Mouse (Mus musculus) thymus, postnatal 4 days (tissue): Measurements from ENCODE around the gene Pclo.
A peak's percentile ranks its signal among the peaks of the same experiment; 100 is the strongest.
"Not testable (repeated sequence)": the region's sequence is repeated elsewhere in the genome, so short reads cannot be mapped to it uniquely, and the experiment has no call there.

Experiments used
- DNase-seq: peaks from one replicate; pipeline ENCODE4 v3.0.0; 2021

Pclo gene

GRCm38 (mm10) chr5:14514631-14515523, at the start of gene Pclo:
Gene Pclo (plus strand): TSS chr5:14514918.
- peak; percentile 61 for DNase-seq

GRCm38 (mm10) chr5:14494431-14494830, 20.3 kb upstream of the Pclo start:
- not testable (repeated sequence) for DNase-seq

GRCm38 (mm10) chr5:14508522-14508921, 6.2 kb upstream of the Pclo start:
- DNase-seq = no peak

- DNase-seq = no peak
Observed at GRCm38 (mm10) chr5:14509621-14510020, 5.1 kb upstream of the Pclo start.

GRCm38 (mm10) chr5:14518131-14518832, 3.6 kb downstream of the Pclo start:
- DNase-seq = no peak

- no peak for DNase-seq
Observed at GRCm38 (mm10) chr5:14522006-14522405, 7.3 kb downstream of the Pclo start.

- no peak for DNase-seq
Observed at GRCm38 (mm10) chr5:14526038-14526437, 11.3 kb downstream of the Pclo start.

GRCm38 (mm10) chr5:14527796-14528195, 13.1 kb downstream of the Pclo start:
- no peak for DNase-seq

- DNase-seq = no peak
Observed at GRCm38 (mm10) chr5:14531906-14532305, 17.2 kb downstream of the Pclo start.

- DNase-seq = no peak
Observed at GRCm38 (mm10) chr5:14539346-14539745, 24.6 kb downstream of the Pclo start.

- no peak for DNase-seq
Observed at GRCm38 (mm10) chr5:14539961-14540627, 25.4 kb downstream of the Pclo start.

GRCm38 (mm10) chr5:14575626-14576025, 60.9 kb downstream of the Pclo start:
- no peak for DNase-seq

- no peak for DNase-seq
Observed at GRCm38 (mm10) chr5:14591479-14591878, 76.8 kb downstream of the Pclo start.

- no peak for DNase-seq
Observed at GRCm38 (mm10) chr5:14595426-14596013, 80.8 kb downstream of the Pclo start.

GRCm38 (mm10) chr5:14608318-14608717, 93.6 kb downstream of the Pclo start:
- no peak for DNase-seq

GRCm38 (mm10) chr5:14621146-14621545, 106.4 kb downstream of the Pclo start:
- DNase-seq = no peak

- no peak for DNase-seq
Observed at GRCm38 (mm10) chr5:14623360-14623759, 108.6 kb downstream of the Pclo start.

- no peak for DNase-seq
Observed at GRCm38 (mm10) chr5:14641260-14641659, 126.5 kb downstream of the Pclo start.

GRCm38 (mm10) chr5:14645856-14646255, 131.1 kb downstream of the Pclo start:
- no peak for DNase-seq

- no peak for DNase-seq
Observed at GRCm38 (mm10) chr5:14660637-14661036, 145.9 kb downstream of the Pclo start.

- no peak for DNase-seq
Observed at GRCm38 (mm10) chr5:14662180-14662579, 147.5 kb downstream of the Pclo start.

GRCm38 (mm10) chr5:14662603-14663002, 147.9 kb downstream of the Pclo start:
- DNase-seq = no peak

- DNase-seq = no peak
Observed at GRCm38 (mm10) chr5:14680419-14680818, 165.7 kb downstream of the Pclo start.
